10 mouse cellular contexts compared by ENCODE assay signal in genomic region chr19:5428083-5428482, GRCm38 (mm10). TPM values are rescaled to one million over a fixed set of nuclear protein-coding genes. Genes with fewer than 3 reads are reported as not detected.
DNase-seq lines count a peak whose midpoint lies in the region; ATAC-seq and TF ChIP-seq lines count a peak whose summit lies in the region.
"Had no signal": no experiment of that assay in that cellular context is flagged by ENCODE, and none has a peak within 500 bp of the region (broad histone marks: within the 10 kb centered on the region; RNA-seq: fewer than 3 reads in every experiment).

No protein-coding gene starts in this region.

- H3K27me3 ChIP-seq in cerebellum, adult 2 months (ENCODE audit: control insufficient read depth, insufficient read depth, low read length): no peaks in the 10 kb centered on the region
- H3K27me3 ChIP-seq in MEL (ENCODE audit: control insufficient read depth in 1 of 2, insufficient read depth in 2 of 2, low read length in 2 of 2): no peaks in the 10 kb centered on the region
- H3K27me3 ChIP-seq: hindbrain, embryonic 12.5 days; midbrain, embryonic 12.5 days had no signal

- intact Hi-C loops in left cerebral cortex, postnatal 4 days (cut with DNase I): no loop called here
- intact Hi-C loops in left cerebral cortex, postnatal 14 days (cut with DNase I): no loop called here

- H3K4me3 ChIP-seq in cerebellum, adult 2 months (replicated peaks; ENCODE audit: insufficient read depth, low read depth, low read length): no peak overlapping the region
- no peak overlapping the region for H3K4me3 ChIP-seq in MEL (ENCODE audit: control insufficient read depth in 1 of 2, insufficient read depth in 1 of 2, low read depth in 2 of 2, low read length in 2 of 2)
- H3K4me3 ChIP-seq: hindbrain, embryonic 12.5 days; midbrain, embryonic 12.5 days had no signal

- no peak for TF ChIP-seq EP300 in MEL (IDR thresholded peaks at IDR 0.05; ENCODE audit: low read depth in 1 of 2, low read length in 2 of 2)

- H3K4me1 ChIP-seq in cerebellum, adult 2 months (ENCODE audit: control insufficient read depth, insufficient read depth, low read length): peaks cover 40% of the 10 kb centered on the region
- H3K4me1 ChIP-seq in MEL (ENCODE audit: control insufficient read depth in 1 of 2, insufficient read depth in 2 of 2, low read length in 2 of 2): peaks cover 0 to 19% of the 10 kb centered on the region in 2 experiments; a peak in 2 of 4 replicates

- DNase-seq in cerebellum, adult 2 months: peak in 1 of 2 experiments; percentile 45
- DNase-seq in left cerebral cortex, postnatal 4 days: peak; percentile 13
- DNase-seq in left cerebral cortex, adult 18-20 months (ENCODE audit: low spot score in 2 of 2): no peak
- DNase-seq in MEL (ENCODE audit: low read depth, low spot score): peak; percentile 71
- DNase-seq in kidney, postnatal 4 days: peak; percentile 28 to 45
- DNase-seq in urinary bladder, adult 2 months (ENCODE audit: low spot score): no peak
- no peak for DNase-seq in left cerebral cortex, postnatal 14 days (ENCODE audit: low spot score in 2 of 2)

- H3K79me2 ChIP-seq in MEL (ENCODE audit: control insufficient read depth, insufficient read depth, low read length, poor library complexity): peaks cover 24% of the 10 kb centered on the region

- no peak for TF ChIP-seq POLR2A in cerebellum, adult 2 months (IDR thresholded peaks at IDR 0.05; ENCODE audit: borderline replicate concordance, insufficient read depth, low read length)
- no peak for TF ChIP-seq POLR2A in MEL (IDR thresholded peaks at IDR 0.05; ENCODE audit: control insufficient read depth in 1 of 2, insufficient read depth in 1 of 2, low read depth in 1 of 2, low read length in 2 of 2, poor library complexity in 1 of 2)

- WGBS in cerebellum, adult 2 months: 95% methylated on average over 2 of the region's 2 CpGs

- peaks cover 0 to 5% of the 10 kb centered on the region in 2 experiments; a peak in 2 of 4 replicates for H3K36me3 ChIP-seq in MEL (ENCODE audit: control insufficient read depth in 1 of 2, insufficient read depth in 2 of 2, low read length in 2 of 2)

- no peaks in the 10 kb centered on the region for H3K9me3 ChIP-seq in MEL (replicated peaks; ENCODE audit: insufficient read depth, low read length)
- H3K9me3 ChIP-seq: hindbrain, embryonic 12.5 days; midbrain, embryonic 12.5 days had no signal

- no peak overlapping the region for H3K9ac ChIP-seq in MEL (ENCODE audit: control insufficient read depth, low read depth, low read length, poor library complexity, severe bottlenecking)
- H3K9ac ChIP-seq: hindbrain, embryonic 12.5 days; midbrain, embryonic 12.5 days had no signal

- peak; percentile 39; the same call in 1 of the 2 replicates for TF ChIP-seq CTCF in cerebellum, adult 2 months (IDR thresholded peaks at IDR 0.05; ENCODE audit: borderline replicate concordance, insufficient read depth, low read depth, low read length)
- TF ChIP-seq CTCF in MEL (IDR thresholded peaks at IDR 0.05 in 2 of 3, conservative IDR thresholded peaks at IDR 0.05 in 1 of 3; ENCODE audit: control insufficient read depth in 1 of 3, insufficient read depth in 1 of 3, low read depth in 2 of 3, low read length in 3 of 3, poor library complexity in 1 of 3, severe bottlenecking in 1 of 3): peak; percentile 33 to 74 (median 57)

- peak; percentile 76 for TF ChIP-seq RAD21 in MEL (IDR thresholded peaks at IDR 0.05; ENCODE audit: low read depth, low read length)

- H3K27ac ChIP-seq in cerebellum, adult 2 months (ENCODE audit: insufficient read depth, low read length): no peak overlapping the region
- no peak overlapping the region for H3K27ac ChIP-seq in MEL (ENCODE audit: control insufficient read depth, low read depth, low read length)
- H3K27ac ChIP-seq: hindbrain, embryonic 12.5 days; midbrain, embryonic 12.5 days had no signal

- ATAC-seq in cerebellum, adult (ENCODE audit: insufficient number of reproducible peaks, low FRiP score, low TSS enrichment): no peak

TF ChIP-seq in MEL, 35 proteins besides CTCF, POLR2A, EP300 and RAD21:
- no peak for TF ChIP-seq USF1 (IDR thresholded peaks at IDR 0.05; ENCODE audit: low read depth, low read length)
- peak; percentile 69 for TF ChIP-seq SMC3 (IDR thresholded peaks at IDR 0.05; ENCODE audit: low read depth, low read length)
- TF ChIP-seq TBP (IDR thresholded peaks at IDR 0.05; ENCODE audit: low read depth, low read length): 0 out of 2 replicates have a peak, but pooled peaks have one; percentile 11
- TF ChIP-seq MYC (IDR thresholded peaks at IDR 0.05; ENCODE audit: low read depth, low read length): peak; percentile 45; the same call in 1 of the 2 replicates
- peak; percentile 42 for TF ChIP-seq ZC3H11A (IDR thresholded peaks at IDR 0.05; ENCODE audit: low read depth, low read length)
- peak; percentile 45; the same call in 1 of the 2 replicates for TF ChIP-seq SIN3A (IDR thresholded peaks at IDR 0.05; ENCODE audit: low read length)

RNA-seq across cellular contexts. Expression of gene AI837181, which starts 3.1 kb away (rescaled TPM):
- 130 and 134 TPM in 2 replicates for polyA plus RNA-seq in cerebellum, adult 2 months (2012; rRNA removed)
- 10 to 100 TPM; 49.9 to 51.7 TPM for total RNA-seq in left cerebral cortex, postnatal 4 days (2021)
- 10 to 100 TPM; 73.6 to 75.6 TPM for total RNA-seq in left cerebral cortex, adult 18-20 months (2021)
- 8.4 and 8.9 TPM in 2 replicates for total RNA-seq in MEL (2012; rRNA removed)
- 10 to 100 TPM in 1 of 2 experiments, not detected in 1; 41.3 TPM for polyA plus RNA-seq in MEL (2012; ENCODE audit: insufficient read depth in 1 of 2, insufficient read length in 2 of 2, low read depth in 1 of 2, low replicate concordance in 2 of 2, missing spikeins in 1 of 2)
- 65.3 and 68.9 TPM in 2 replicates for polyA plus RNA-seq in urinary bladder, adult 2 months (2012; rRNA removed)
- 10 to 100 TPM; 60.8 to 63.3 TPM for total RNA-seq in left cerebral cortex, postnatal 14 days (2021)

RNA-seq across cellular contexts. Expression of gene Drap1, which starts 3.3 kb away (rescaled TPM):
- 281 and 309 TPM in 2 replicates for polyA plus RNA-seq in cerebellum, adult 2 months (2012; rRNA removed)
- 100 to 1,000 TPM; 256 to 263 TPM for total RNA-seq in left cerebral cortex, postnatal 4 days (2021)
- total RNA-seq in left cerebral cortex, adult 18-20 months (2021): 100 to 1,000 TPM; 263 to 283 TPM
- total RNA-seq in MEL (2012; rRNA removed): 160 and 183 TPM in 2 replicates
- polyA plus RNA-seq in MEL (2012; ENCODE audit: insufficient read depth in 1 of 2, insufficient read length in 2 of 2, low read depth in 1 of 2, low replicate concordance in 2 of 2, missing spikeins in 1 of 2): 100 to 1,000 TPM in 1 of 2 experiments, not detected in 1; 307 TPM
- 228 and 236 TPM in 2 replicates for polyA plus RNA-seq in urinary bladder, adult 2 months (2012; rRNA removed)
- total RNA-seq in left cerebral cortex, postnatal 14 days (2021): 100 to 1,000 TPM; 168 to 192 TPM

RNA-seq across cellular contexts. Expression of gene Fosl1, which starts 19.3 kb away (rescaled TPM):
- polyA plus RNA-seq in cerebellum, adult 2 months (2012; rRNA removed): not detected in 2 replicates
- not detected for total RNA-seq in left cerebral cortex, postnatal 4 days (2021)
- not detected for total RNA-seq in left cerebral cortex, adult 18-20 months (2021)
- 1.1 and 2.0 TPM in 2 replicates for total RNA-seq in MEL (2012; rRNA removed)
- 1 to 10 TPM in 1 of 2 experiments, not detected in 1; 3.1 TPM for polyA plus RNA-seq in MEL (2012; ENCODE audit: insufficient read depth in 1 of 2, insufficient read length in 2 of 2, low read depth in 1 of 2, low replicate concordance in 2 of 2, missing spikeins in 1 of 2)
- 0.07 TPM in 1 of 2 replicates, not detected in the other for polyA plus RNA-seq in urinary bladder, adult 2 months (2012; rRNA removed)
- not detected for total RNA-seq in left cerebral cortex, postnatal 14 days (2021)
- polyA plus RNA-seq: hindbrain, embryonic 12.5 days; midbrain, embryonic 12.5 days had no signal

RNA-seq across cellular contexts. Expression of gene Tsga10ip, which starts 25.8 kb away (rescaled TPM):
- polyA plus RNA-seq in cerebellum, adult 2 months (2012; rRNA removed): 0.21 TPM in 1 of 2 replicates, not detected in the other
- total RNA-seq in left cerebral cortex, postnatal 4 days (2021): not detected
- not detected for total RNA-seq in left cerebral cortex, adult 18-20 months (2021)
- total RNA-seq in MEL (2012; rRNA removed): 0.54 and 0.72 TPM in 2 replicates
- 1 to 10 TPM in 1 of 2 experiments, not detected in 1; 4.5 TPM for polyA plus RNA-seq in MEL (2012; ENCODE audit: insufficient read depth in 1 of 2, insufficient read length in 2 of 2, low read depth in 1 of 2, low replicate concordance in 2 of 2, missing spikeins in 1 of 2)
- not detected in 2 replicates for polyA plus RNA-seq in urinary bladder, adult 2 months (2012; rRNA removed)
- total RNA-seq in left cerebral cortex, postnatal 14 days (2021): under 1 TPM in 1 of 2 experiments, not detected in 1; 0.29 TPM

RNA-seq across cellular contexts. Expression of gene Ccdc85b, which starts 29.6 kb away (rescaled TPM):
- polyA plus RNA-seq in cerebellum, adult 2 months (2012; rRNA removed): 31.0 and 32.5 TPM in 2 replicates
- total RNA-seq in left cerebral cortex, postnatal 4 days (2021): 10 to 100 TPM; 20.8 to 21.6 TPM
- total RNA-seq in left cerebral cortex, adult 18-20 months (2021): 10 to 100 TPM; 28.3 to 31.5 TPM
- total RNA-seq in MEL (2012; rRNA removed): 3.6 and 4.1 TPM in 2 replicates
- 1 to 10 TPM in 1 of 2 experiments, not detected in 1; 7.6 TPM for polyA plus RNA-seq in MEL (2012; ENCODE audit: insufficient read depth in 1 of 2, insufficient read length in 2 of 2, low read depth in 1 of 2, low replicate concordance in 2 of 2, missing spikeins in 1 of 2)
- polyA plus RNA-seq in urinary bladder, adult 2 months (2012; rRNA removed): 11.3 and 15.1 TPM in 2 replicates
- 10 to 100 TPM; 25.8 to 26.3 TPM for total RNA-seq in left cerebral cortex, postnatal 14 days (2021)

Comparison
In these comparisons a context has a peak if more than half of its experiments do, and no peak if none do; other contexts are left out.
1. DNase-seq: peak in left cerebral cortex, postnatal 4 days (single experiment), MEL (single experiment) and kidney, postnatal 4 days (2 of 2); none in left cerebral cortex, adult 18-20 months (0 of 2), urinary bladder, adult 2 months (single experiment) and left cerebral cortex, postnatal 14 days (0 of 2).